Mouse (Mus musculus): ENCODE data around the gene Nop53. TPM values are rescaled to one million over a fixed set of nuclear protein-coding genes. Genes with fewer than 3 reads are reported as not detected.

The Nop53 gene
- polyA plus RNA-seq, 1 experiment from 2014 or later, result 196 TPM

- DNase-seq (ENCODE audit: low spot score) (no peak), ATAC-seq (no peak)
- no peak overlapping the region for H3K9ac ChIP-seq (replicated peaks; ENCODE audit: low read depth)
- H3K27ac ChIP-seq (ENCODE audit: low read length), result no peak overlapping the region
- H3K4me2 ChIP-seq (replicated peaks; ENCODE audit: low read depth, low read length), result no peak overlapping the region
- no peaks in the 10 kb centered on the region for H3K4me1 ChIP-seq (ENCODE audit: insufficient read depth, low read depth, low read length)
- TF ChIP-seq EP300 (IDR thresholded peaks at IDR 0.05) (no peak), CTCF (IDR thresholded peaks at IDR 0.05) (no peak)
- H3K4me3 ChIP-seq (ENCODE audit: low read depth, low read length), result no peak overlapping the region
- H3K9me3 ChIP-seq (ENCODE audit: low read length), result no peaks in the 10 kb centered on the region
- no peaks in the 10 kb centered on the region for H3K27me3 ChIP-seq (replicated peaks; ENCODE audit: insufficient read depth, low read length)
- no peaks in the 10 kb centered on the region for H3K36me3 ChIP-seq (ENCODE audit: insufficient read depth, low read length)
- WGBS, result 79% methylated on average over 9 of the region's 9 CpGs
These were observed 44.4 kb downstream of the Nop53 start for GRCm38 (mm10) chr7:15901366-15902048.

- Histone ChIP-seq H3K27me3 (replicated peaks; ENCODE audit: insufficient read depth, low read length) (no peaks in the 10 kb centered on the region), H3K4me2 (replicated peaks; ENCODE audit: low read depth, low read length) (no peak overlapping the region), H3K4me3 (ENCODE audit: low read depth, low read length) (no peak overlapping the region), H3K36me3 (ENCODE audit: insufficient read depth, low read length) (no peaks in the 10 kb centered on the region), H3K9me3 (ENCODE audit: low read length) (no peaks in the 10 kb centered on the region), H3K27ac (ENCODE audit: low read length) (no peak overlapping the region), H3K4me1 (ENCODE audit: insufficient read depth, low read depth, low read length) (no peaks in the 10 kb centered on the region), H3K9ac (replicated peaks; ENCODE audit: low read depth) (no peak overlapping the region)
- no peak for TF ChIP-seq EP300 (IDR thresholded peaks at IDR 0.05)
- TF ChIP-seq CTCF (IDR thresholded peaks at IDR 0.05), result no peak
- WGBS, result 68% methylated on average over 1 of the region's 1 CpGs
- no peak for ATAC-seq
- DNase-seq (ENCODE audit: low spot score), result no peak
These were observed 51.6 kb downstream of the Nop53 start for GRCm38 (mm10) chr7:15894251-15894650.

Other genes starting within 250 kb of the Nop53 start
- gene Obox5, start 195.9 kb downstream of the Nop53 start, polyA plus RNA-seq (2015; fragmentation: Nextera tagmentation; extraction: Ambion mirVana), result not detected in 2 replicates
- not detected in 2 replicates for gene Obox6, start 106.4 kb downstream of the Nop53 start, polyA plus RNA-seq (2015; fragmentation: Nextera tagmentation; extraction: Ambion mirVana)
- gene Crx, start 66.1 kb downstream of the Nop53 start, polyA plus RNA-seq (2015; fragmentation: Nextera tagmentation; extraction: Ambion mirVana), result not detected in 2 replicates
- not detected in 2 replicates for gene Crxos, start 63.5 kb downstream of the Nop53 start, polyA plus RNA-seq (2015; fragmentation: Nextera tagmentation; extraction: Ambion mirVana)
- 552 and 558 TPM in 2 replicates for gene Selenow, start 23.7 kb downstream of the Nop53 start, polyA plus RNA-seq (2015; fragmentation: Nextera tagmentation; extraction: Ambion mirVana)
- gene Ehd2, start 21.5 kb upstream of the Nop53 start, polyA plus RNA-seq (2015; fragmentation: Nextera tagmentation; extraction: Ambion mirVana), result 92.2 and 113 TPM in 2 replicates
- 2.3 and 3.1 TPM in 2 replicates for gene Bicra, start 101.8 kb upstream of the Nop53 start, polyA plus RNA-seq (2015; fragmentation: Nextera tagmentation; extraction: Ambion mirVana)
- gene Zfp541, start 115.7 kb upstream of the Nop53 start, polyA plus RNA-seq (2015; fragmentation: Nextera tagmentation; extraction: Ambion mirVana), result not detected in 2 replicates
- 154 TPM in 2 replicates for gene Napa, start 152.4 kb upstream of the Nop53 start, polyA plus RNA-seq (2015; fragmentation: Nextera tagmentation; extraction: Ambion mirVana)
- gene Kptn, start 173.8 kb upstream of the Nop53 start, polyA plus RNA-seq (2015; fragmentation: Nextera tagmentation; extraction: Ambion mirVana), result 14.2 and 15.0 TPM in 2 replicates
- gene Slc8a2, start 183.8 kb upstream of the Nop53 start, polyA plus RNA-seq (2015; fragmentation: Nextera tagmentation; extraction: Ambion mirVana), result 0.04 and 0.05 TPM in 2 replicates
- 12.3 and 12.7 TPM in 2 replicates for gene Meis3, start 229.0 kb upstream of the Nop53 start, polyA plus RNA-seq (2015; fragmentation: Nextera tagmentation; extraction: Ambion mirVana)